Comparison of ENCODE assay signal across 8 mouse cellular contexts in genomic region chr2:126674441-126675168, GRCm38 (mm10). TPM values are rescaled to one million over a fixed set of nuclear protein-coding genes. Genes with fewer than 3 reads are reported as not detected.
DNase-seq lines count a peak whose midpoint lies in the region; ATAC-seq and TF ChIP-seq lines count a peak whose summit lies in the region.

No protein-coding gene starts in this region.

- peak overlapping the region; percentile 82 for H3K4me2 ChIP-seq in liver, embryonic 12.5 days
- peak overlapping the region; percentile 76 for H3K4me2 ChIP-seq in stomach, embryonic 14.5 days (replicated peaks; ENCODE audit: low read depth, low read length)

- peak; percentile 65 for ATAC-seq in liver, embryonic 12.5 days
- ATAC-seq in monocyte, adult 5-6 weeks (replicated peaks; ENCODE audit: insufficient number of reproducible peaks, low FRiP score, low TSS enrichment, poor library complexity, severe bottlenecking): peak; percentile 33
- ATAC-seq in stomach, embryonic 14.5 days (ENCODE audit: insufficient number of reproducible peaks, insufficient read depth, low FRiP score, low read depth): peak; percentile 62

- H3K36me3 ChIP-seq in kidney, adult 2 months (ENCODE audit: control insufficient read depth, insufficient read depth, low read length): no peaks in the 10 kb centered on the region
- H3K36me3 ChIP-seq in liver, embryonic 12.5 days: peaks cover 12% of the 10 kb centered on the region
- 0 out of 2 replicates have a peak, but pooled peaks cover 6% of the 10 kb centered on the region for H3K36me3 ChIP-seq in stomach, embryonic 14.5 days (ENCODE audit: control insufficient read depth, insufficient read depth, low read length)

- H3K9me3 ChIP-seq in liver, embryonic 12.5 days (replicated peaks): no peaks in the 10 kb centered on the region
- no peaks in the 10 kb centered on the region for H3K9me3 ChIP-seq in stomach, embryonic 14.5 days (ENCODE audit: control insufficient read depth, low read depth, low read length)

- H3K4me3 ChIP-seq in kidney, adult 2 months (ENCODE audit: insufficient read depth, low read depth, low read length): peak overlapping the region; percentile 86
- H3K4me3 ChIP-seq in liver, embryonic 12.5 days: peak overlapping the region; percentile 98
- H3K4me3 ChIP-seq in stomach, embryonic 14.5 days (ENCODE audit: low read depth, low read length): peak overlapping the region; percentile 96

- no peaks in the 10 kb centered on the region for H3K27me3 ChIP-seq in kidney, adult 2 months (replicated peaks; ENCODE audit: control insufficient read depth, insufficient read depth, low read length)
- no peaks in the 10 kb centered on the region for H3K27me3 ChIP-seq in liver, embryonic 12.5 days (replicated peaks)
- no peaks in the 10 kb centered on the region for H3K27me3 ChIP-seq in stomach, embryonic 14.5 days (ENCODE audit: control insufficient read depth, insufficient read depth, low read length)

- WGBS in kidney, adult 2 months: under 1% methylated on average over 75 of the region's 77 CpGs
- WGBS in liver, embryonic 12.5 days (ENCODE audit: insufficient replicate concordance): under 1% methylated on average over 77 of the region's 77 CpGs
- under 1% methylated on average over 69 of the region's 77 CpGs for WGBS in stomach, embryonic 14.5 days

- peak overlapping the region; percentile 99 for H3K9ac ChIP-seq in liver, embryonic 12.5 days
- peak overlapping the region; percentile 99 for H3K9ac ChIP-seq in stomach, embryonic 14.5 days (replicated peaks; ENCODE audit: low read depth, low read length)

- peak; percentile 47 to 52 for DNase-seq in right cerebral cortex, postnatal 10 days (ENCODE audit: low spot score in 2 of 2)
- DNase-seq in right cerebral cortex, postnatal 25 days: no peak
- DNase-seq in embryo, embryonic 11 days: peak; percentile 70
- peak; percentile 39 for DNase-seq in gastrocnemius, postnatal 25 days
- peak; percentile 66 for DNase-seq in kidney, adult 2 months

- TF ChIP-seq CTCF in kidney, adult 2 months (conservative IDR thresholded peaks at IDR 0.05; ENCODE audit: insufficient read depth, insufficient read length, low read depth, low read length): no peak

- H3K4me1 ChIP-seq in kidney, adult 2 months (ENCODE audit: control insufficient read depth, insufficient read depth, low read length): peaks cover 17% of the 10 kb centered on the region
- H3K4me1 ChIP-seq in liver, embryonic 12.5 days: peaks cover 34% of the 10 kb centered on the region
- H3K4me1 ChIP-seq in stomach, embryonic 14.5 days (ENCODE audit: control insufficient read depth, insufficient read depth, low read length): peaks cover 12% of the 10 kb centered on the region

- peak overlapping the region; percentile 94 for H3K27ac ChIP-seq in kidney, adult 2 months (ENCODE audit: insufficient read depth, low read depth, low read length)
- peak overlapping the region; percentile 96 for H3K27ac ChIP-seq in liver, embryonic 12.5 days
- peak overlapping the region; percentile 100 for H3K27ac ChIP-seq in stomach, embryonic 14.5 days (ENCODE audit: low read length)

- TF ChIP-seq POLR2A in kidney, adult 2 months (IDR thresholded peaks at IDR 0.05; ENCODE audit: low read depth, low read length): no peak

RNA-seq across cellular contexts. Expression of gene Gabpb1, which starts 1.5 kb away (rescaled TPM):
- 1 to 10 TPM; 6.2 to 6.3 TPM for total RNA-seq in gastrocnemius, postnatal 25 days (2021)
- 11.1 and 11.2 TPM in 2 replicates for polyA plus RNA-seq in kidney, adult 2 months (2012; rRNA removed)
- 35.3 and 36.2 TPM in 2 replicates for polyA plus RNA-seq in liver, embryonic 12.5 days (2016; fragmentation: Nextera tagmentation; extraction: Ambion mirVana)
- 22.6 to 29.9 TPM (median 25.9 TPM) in 3 replicates for total RNA-seq in monocyte, adult 5-6 weeks (2017)
- polyA plus RNA-seq in stomach, embryonic 14.5 days (2014; fragmentation: Nextera tagmentation; extraction: Ambion mirVana): 45.9 and 51.1 TPM in 2 replicates

RNA-seq across cellular contexts. Expression of gene Usp8, which starts 32.5 kb away (rescaled TPM):
- 10 to 100 TPM; 14.9 to 16.2 TPM for total RNA-seq in gastrocnemius, postnatal 25 days (2021)
- 30.2 and 31.2 TPM in 2 replicates for polyA plus RNA-seq in kidney, adult 2 months (2012; rRNA removed)
- 27.7 TPM in 2 replicates for polyA plus RNA-seq in liver, embryonic 12.5 days (2016; fragmentation: Nextera tagmentation; extraction: Ambion mirVana)
- total RNA-seq in monocyte, adult 5-6 weeks (2017): 72.0 to 89.6 TPM (median 77.6 TPM) in 3 replicates
- polyA plus RNA-seq in stomach, embryonic 14.5 days (2014; fragmentation: Nextera tagmentation; extraction: Ambion mirVana): 40.3 and 41.8 TPM in 2 replicates

RNA-seq across cellular contexts. Expression of gene Hdc, which starts 55.5 kb away (rescaled TPM):
- total RNA-seq in gastrocnemius, postnatal 25 days (2021): 1 to 10 TPM in 1 of 2 experiments, under 1 TPM in 1; 0.13 to 1.3 TPM
- 8.1 and 11.7 TPM in 2 replicates for polyA plus RNA-seq in kidney, adult 2 months (2012; rRNA removed)
- polyA plus RNA-seq in liver, embryonic 12.5 days (2016; fragmentation: Nextera tagmentation; extraction: Ambion mirVana): 6.1 and 6.5 TPM in 2 replicates
- 27.7 to 79.7 TPM (median 71.5 TPM) in 3 replicates for total RNA-seq in monocyte, adult 5-6 weeks (2017)
- 1.2 and 2.0 TPM in 2 replicates for polyA plus RNA-seq in stomach, embryonic 14.5 days (2014; fragmentation: Nextera tagmentation; extraction: Ambion mirVana)
